Mouse (Mus musculus) neutrophil, adult 5-6 weeks (primary cell): Measurements from ENCODE around the gene Asprv1. TPM values are rescaled to one million over a fixed set of nuclear protein-coding genes. Genes with fewer than 3 reads are reported as not detected.

ENCODE experiments used
- ATAC-seq: fragments of 151-379, 151-347 bp; 2 replicates; pipeline ENCODE4 v1.8.0; 2017; ENCODE audit warnings: mild to moderate bottlenecking, moderate TSS enrichment; ENCODE audit not compliant: insufficient number of reproducible peaks, poor library complexity, low FRiP score, severe bottlenecking; ENCODE audit errors: extremely low read depth
- total RNA-seq: library from RNA; stranded (forward); fragments of 200-1000 nt; gene quantifications from 2 replicates; pipeline ENCODE4 v1.2.3, GENCODE M21; 2017

Gene Asprv1
- total RNA-seq, 1 experiment from 2014 or later: 207 TPM

GRCm38 (mm10) chr6:86609235-86609634, 18.7 kb upstream of the Asprv1 start:
- peak; percentile 79 for ATAC-seq

- ATAC-seq: no peak
These were observed 17.2 kb upstream of the Asprv1 start for GRCm38 (mm10) chr6:86610714-86611113.

GRCm38 (mm10) chr6:86615301-86615700, 12.7 kb upstream of the Asprv1 start:
- no peak for ATAC-seq

GRCm38 (mm10) chr6:86623201-86623600, 4.8 kb upstream of the Asprv1 start:
- no peak for ATAC-seq

GRCm38 (mm10) chr6:86624074-86625030, 3.6 kb upstream of the Asprv1 start:
- ATAC-seq: no peak

- no peak for ATAC-seq
These were observed 2.2 kb downstream of the Asprv1 start for GRCm38 (mm10) chr6:86630141-86630540.

- no peak for ATAC-seq
These were observed 8.5 kb downstream of the Asprv1 start for GRCm38 (mm10) chr6:86636495-86636894.

- ATAC-seq: no peak
These were observed 9.3 kb downstream of the Asprv1 start for GRCm38 (mm10) chr6:86637171-86637835.

GRCm38 (mm10) chr6:86637860-86638259, 9.9 kb downstream of the Asprv1 start:
- no peak for ATAC-seq

- ATAC-seq: 0 out of 2 replicates have a peak, but pooled peaks have one; percentile 8
These were observed 10.5 kb downstream of the Asprv1 start for GRCm38 (mm10) chr6:86638434-86638833.

GRCm38 (mm10) chr6:86639180-86640160, 11.5 kb downstream of the Asprv1 start:
- ATAC-seq: peak; percentile 10; the same call in 1 of the 2 replicates

- no peak for ATAC-seq
These were observed 12.2 kb downstream of the Asprv1 start for GRCm38 (mm10) chr6:86640161-86640560.

GRCm38 (mm10) chr6:86640776-86641175, 12.8 kb downstream of the Asprv1 start:
- ATAC-seq: no peak

- no peak for ATAC-seq
These were observed 13.8 kb downstream of the Asprv1 start for GRCm38 (mm10) chr6:86641716-86642115.

GRCm38 (mm10) chr6:86644775-86645400, 16.9 kb downstream of the Asprv1 start:
- ATAC-seq: peak; percentile 5; the same call in 1 of the 2 replicates

GRCm38 (mm10) chr6:86645551-86645950, 17.6 kb downstream of the Asprv1 start:
- ATAC-seq: 0 out of 2 replicates have a peak, but pooled peaks have one; percentile 2

GRCm38 (mm10) chr6:86646143-86646542, 18.2 kb downstream of the Asprv1 start:
- no peak for ATAC-seq

GRCm38 (mm10) chr6:86653026-86653425, 25.1 kb downstream of the Asprv1 start:
- no peak for ATAC-seq
